Mouse (Mus musculus): Measurements from ENCODE around the gene Jmjd6. TPM values are rescaled to one million over a fixed set of nuclear protein-coding genes. Genes with fewer than 3 reads are reported as not detected.

The Jmjd6 gene
- polyA plus RNA-seq, 1 experiment from 2014 or later, result 67.2 TPM

DNA sequence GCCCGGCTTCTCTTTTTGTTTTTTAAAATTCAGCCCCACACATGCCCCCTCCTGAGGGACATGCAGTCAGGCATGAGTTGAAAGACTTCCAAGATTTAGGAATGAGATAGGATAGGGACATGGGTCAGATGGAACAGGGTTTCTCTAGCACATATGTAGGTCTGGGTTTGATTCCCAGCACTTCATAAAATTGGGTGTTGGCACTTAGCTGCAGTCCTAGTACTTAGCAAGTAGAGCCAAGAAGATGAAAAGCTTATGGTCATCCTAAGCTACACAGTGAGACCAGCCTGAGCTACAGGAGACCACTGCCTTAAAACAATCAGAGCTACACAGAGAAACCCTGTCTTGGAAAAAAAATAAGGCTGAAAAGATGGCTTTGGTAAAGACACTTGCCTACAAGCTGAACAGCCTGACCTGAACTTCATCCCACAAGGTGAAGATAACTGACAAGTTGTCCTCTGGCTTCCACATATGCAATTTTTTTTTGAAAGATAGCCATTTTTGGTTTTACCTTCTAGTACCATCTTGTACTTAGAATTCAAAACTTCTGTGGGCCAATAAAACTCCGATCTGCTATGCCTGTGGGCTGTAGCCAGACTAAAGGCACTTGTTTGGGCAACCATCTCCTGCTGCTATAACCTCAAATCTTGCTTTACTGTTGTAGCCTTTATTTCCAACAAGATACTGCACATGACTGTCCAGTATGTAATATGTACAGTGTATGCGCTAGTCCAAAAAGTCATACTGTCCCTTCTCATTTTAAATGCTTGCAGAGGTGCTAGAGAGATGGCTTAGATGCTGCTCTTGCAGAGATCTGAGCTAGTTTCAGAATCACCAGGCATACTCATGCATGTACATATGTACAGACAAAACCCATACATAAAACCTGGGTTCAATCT is 4.2 kb upstream of the Jmjd6 start:
- Histone ChIP-seq H3K27me3 (replicated peaks; ENCODE audit: control insufficient read depth, insufficient read depth, low read length) (no peaks in the 10 kb centered on the region), H3K4me3 (ENCODE audit: low read length) (no peak overlapping the region), H3K4me2 (ENCODE audit: low read length) (no peak overlapping the region), H3K9me3 (ENCODE audit: control insufficient read depth, low read length) (no peaks in the 10 kb centered on the region), H3K27ac (ENCODE audit: low read depth, low read length) (no peak overlapping the region), H3K9ac (ENCODE audit: low read depth, low read length) (no peak overlapping the region), H3K4me1 (ENCODE audit: control insufficient read depth, insufficient read depth, low read depth, low read length) (peaks cover 20% of the 10 kb centered on the region), H3K36me3 (ENCODE audit: control insufficient read depth, insufficient read depth, low read length) (peaks cover 8% of the 10 kb centered on the region; the same call in 1 of the 2 replicates)
- no peak for ATAC-seq
- 88% methylated on average over 3 of the region's 3 CpGs for WGBS

DNA sequence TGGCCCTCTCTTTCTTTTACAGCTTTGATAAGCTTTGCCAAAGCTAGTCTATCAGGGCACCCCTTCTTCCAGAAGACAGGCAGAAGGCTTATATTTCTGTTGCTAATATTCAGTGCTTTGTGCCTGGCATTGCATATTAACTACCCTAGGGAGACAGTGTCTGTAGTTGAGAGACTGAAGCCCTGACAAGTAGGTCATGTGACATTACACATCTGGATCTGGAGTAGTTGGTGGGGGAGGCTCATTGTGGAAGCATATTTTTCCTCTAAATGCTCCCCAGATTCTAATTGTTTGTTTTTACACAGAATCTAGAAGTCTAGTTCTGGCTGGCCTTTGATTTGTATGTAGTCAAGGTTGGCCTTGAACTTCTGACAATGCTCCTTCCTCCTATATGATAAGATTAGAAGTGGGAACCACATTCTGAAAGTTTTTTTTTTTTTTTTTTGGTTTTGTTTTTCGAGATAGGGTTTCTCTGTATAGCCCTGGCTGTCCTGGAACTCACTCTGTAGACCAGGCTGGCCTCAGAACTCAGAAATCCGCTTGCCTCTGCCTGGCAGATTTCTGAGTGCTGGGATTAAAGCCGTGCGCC is 3.4 kb upstream of the Jmjd6 start:
- Histone ChIP-seq H3K4me1 (ENCODE audit: control insufficient read depth, insufficient read depth, low read depth, low read length) (peaks cover 25% of the 10 kb centered on the region), H3K27me3 (replicated peaks; ENCODE audit: control insufficient read depth, insufficient read depth, low read length) (no peaks in the 10 kb centered on the region), H3K27ac (ENCODE audit: low read depth, low read length) (no peak overlapping the region), H3K36me3 (ENCODE audit: control insufficient read depth, insufficient read depth, low read length) (peaks cover 8% of the 10 kb centered on the region; the same call in 1 of the 2 replicates), H3K9me3 (ENCODE audit: control insufficient read depth, low read length) (no peaks in the 10 kb centered on the region), H3K9ac (ENCODE audit: low read depth, low read length) (no peak overlapping the region), H3K4me2 (ENCODE audit: low read length) (no peak overlapping the region), H3K4me3 (ENCODE audit: low read length) (no peak overlapping the region)
- ATAC-seq, result no peak
- WGBS, result 80% methylated on average over 4 of the region's 4 CpGs

DNA sequence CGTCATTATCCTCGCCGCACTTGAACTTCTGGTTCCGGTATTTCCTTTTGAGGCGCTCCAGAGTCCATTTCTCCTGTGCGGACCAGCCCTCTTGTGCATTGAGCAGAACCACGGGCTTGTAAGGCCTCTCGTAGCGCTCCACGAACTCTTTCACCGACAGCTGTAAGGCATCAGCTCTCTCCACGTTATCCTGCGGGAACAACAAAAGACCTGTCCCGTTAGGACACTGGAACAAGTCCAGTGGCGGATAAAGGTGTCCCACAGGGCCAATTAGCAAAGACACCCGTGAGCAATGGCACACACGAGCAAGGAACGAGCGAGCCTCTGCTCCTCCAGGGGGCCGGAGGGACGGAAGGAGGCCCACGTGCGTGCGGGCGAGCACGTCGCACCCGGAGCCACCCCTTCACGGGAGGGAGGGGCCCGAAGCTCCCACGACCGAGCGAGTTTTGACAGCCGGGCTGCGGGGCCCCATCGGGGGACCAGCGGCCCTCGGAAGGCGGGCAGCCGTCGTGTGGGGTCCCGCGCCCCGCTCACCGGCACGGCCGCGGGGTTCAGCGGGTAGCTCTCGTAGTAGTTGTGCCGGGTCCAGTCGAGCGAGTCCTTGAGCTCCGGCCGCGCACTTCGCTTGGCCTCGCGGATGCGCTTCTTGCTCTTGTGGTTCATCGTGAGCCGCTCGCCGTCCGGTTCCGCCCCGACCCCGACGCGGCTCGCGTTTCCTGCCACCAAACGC is 553 bp downstream of the Jmjd6 start:
- Histone ChIP-seq H3K9me3 (ENCODE audit: control insufficient read depth, low read length) (no peaks in the 10 kb centered on the region), H3K36me3 (ENCODE audit: control insufficient read depth, insufficient read depth, low read length) (peaks cover 19% of the 10 kb centered on the region), H3K27ac (ENCODE audit: low read depth, low read length) (peak overlapping the region; percentile 98), H3K27me3 (replicated peaks; ENCODE audit: control insufficient read depth, insufficient read depth, low read length) (no peaks in the 10 kb centered on the region), H3K9ac (ENCODE audit: low read depth, low read length) (peak overlapping the region; percentile 88), H3K4me3 (ENCODE audit: low read length) (peak overlapping the region; percentile 86), H3K4me2 (ENCODE audit: low read length) (peak overlapping the region; percentile 61), H3K4me1 (ENCODE audit: control insufficient read depth, insufficient read depth, low read depth, low read length) (peaks cover 32% of the 10 kb centered on the region)
- WGBS, result under 1% methylated on average over 61 of the region's 73 CpGs
- ATAC-seq, result peak; percentile 67

DNA sequence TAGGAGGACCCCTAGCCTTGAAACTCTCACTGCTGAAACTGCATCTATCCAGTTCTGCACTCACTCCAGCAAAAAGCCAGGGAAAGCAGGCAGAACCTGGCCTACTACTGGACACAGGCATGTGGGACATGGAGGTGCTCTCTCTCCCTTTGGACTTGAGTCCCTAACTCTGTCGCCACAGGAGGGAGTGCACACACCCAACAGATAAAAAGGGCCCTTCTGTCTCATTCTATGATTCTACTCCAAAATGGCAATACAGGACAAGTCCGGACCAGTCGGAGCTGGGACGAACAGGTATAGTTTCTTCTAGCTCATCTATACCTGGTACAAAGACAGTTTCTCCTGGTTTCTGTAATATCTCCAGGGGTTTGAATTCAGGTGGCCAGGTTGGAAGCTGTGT is 2.5 kb downstream of the Jmjd6 start:
- ATAC-seq, result no peak
- Histone ChIP-seq H3K27ac (ENCODE audit: low read depth, low read length) (no peak overlapping the region), H3K9me3 (ENCODE audit: control insufficient read depth, low read length) (no peaks in the 10 kb centered on the region), H3K4me1 (ENCODE audit: control insufficient read depth, insufficient read depth, low read depth, low read length) (peaks cover 32% of the 10 kb centered on the region), H3K36me3 (ENCODE audit: control insufficient read depth, insufficient read depth, low read length) (peaks cover 33% of the 10 kb centered on the region), H3K9ac (ENCODE audit: low read depth, low read length) (no peak overlapping the region; the same call in 1 of the 2 replicates), H3K4me3 (ENCODE audit: low read length) (no peak overlapping the region), H3K27me3 (replicated peaks; ENCODE audit: control insufficient read depth, insufficient read depth, low read length) (no peaks in the 10 kb centered on the region), H3K4me2 (ENCODE audit: low read length) (peak overlapping the region; percentile 61)
- WGBS, result 87% methylated on average over 4 of the region's 4 CpGs

DNA sequence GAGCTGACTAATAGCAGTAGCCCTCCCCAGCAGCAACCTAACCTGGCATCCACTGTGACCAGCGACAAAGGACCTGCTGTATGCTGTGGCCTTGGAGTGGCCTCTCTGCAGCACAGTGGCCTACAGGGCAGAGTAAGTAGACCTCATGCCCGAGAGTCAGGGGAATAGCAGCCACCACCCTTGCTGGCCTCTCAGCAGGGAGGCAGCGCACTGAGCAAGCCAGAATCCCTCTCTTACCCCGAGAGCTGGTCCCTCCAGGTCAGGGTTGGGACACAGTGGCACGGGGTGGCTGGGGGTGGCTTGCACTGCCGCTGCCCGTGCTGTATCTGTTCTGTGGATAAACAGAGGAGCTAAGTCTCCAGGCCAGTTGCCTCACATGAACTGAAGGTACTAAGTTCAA is 3.6 kb downstream of the Jmjd6 start:
- peak overlapping the region; percentile 23; the same call in 1 of the 2 replicates for H3K9ac ChIP-seq (ENCODE audit: low read depth, low read length)
- peaks cover 37% of the 10 kb centered on the region for H3K36me3 ChIP-seq (ENCODE audit: control insufficient read depth, insufficient read depth, low read length)
- no peak for ATAC-seq
- no peaks in the 10 kb centered on the region for H3K27me3 ChIP-seq (replicated peaks; ENCODE audit: control insufficient read depth, insufficient read depth, low read length)
- no peaks in the 10 kb centered on the region for H3K9me3 ChIP-seq (ENCODE audit: control insufficient read depth, low read length)
- WGBS, result 75% methylated on average over 7 of the region's 7 CpGs
- H3K4me2 ChIP-seq (ENCODE audit: low read length), result no peak overlapping the region; the same call in 1 of the 2 replicates
- H3K27ac ChIP-seq (ENCODE audit: low read depth, low read length), result no peak overlapping the region
- no peak overlapping the region for H3K4me3 ChIP-seq (ENCODE audit: low read length)
- peaks cover 32% of the 10 kb centered on the region for H3K4me1 ChIP-seq (ENCODE audit: control insufficient read depth, insufficient read depth, low read depth, low read length)

DNA sequence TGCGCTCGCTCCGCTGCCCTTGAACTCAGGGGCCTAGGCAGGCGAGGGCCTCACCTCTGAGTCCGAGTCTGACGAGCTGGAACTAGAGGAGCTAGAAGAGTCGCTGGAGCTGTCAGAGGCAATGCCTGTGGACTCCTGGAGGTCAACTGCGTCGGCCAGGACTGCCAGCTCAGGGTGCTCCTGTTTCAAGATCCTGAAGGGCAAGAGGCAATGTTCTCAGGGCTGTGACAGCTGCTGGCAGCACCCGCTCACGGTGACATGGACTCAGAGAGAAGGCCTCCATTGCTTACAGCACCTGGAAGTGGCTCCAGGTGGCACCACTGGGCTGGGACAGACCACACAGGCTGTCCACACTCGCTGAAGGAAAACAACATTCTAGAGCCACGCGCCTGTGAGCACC is 4.3 kb downstream of the Jmjd6 start:
- peaks cover 27% of the 10 kb centered on the region for H3K4me1 ChIP-seq (ENCODE audit: control insufficient read depth, insufficient read depth, low read depth, low read length)
- no peak overlapping the region for H3K4me3 ChIP-seq (ENCODE audit: low read length)
- peaks cover 42% of the 10 kb centered on the region for H3K36me3 ChIP-seq (ENCODE audit: control insufficient read depth, insufficient read depth, low read length)
- no peaks in the 10 kb centered on the region for H3K9me3 ChIP-seq (ENCODE audit: control insufficient read depth, low read length)
- WGBS, result 86% methylated on average over 14 of the region's 14 CpGs
- H3K27me3 ChIP-seq (replicated peaks; ENCODE audit: control insufficient read depth, insufficient read depth, low read length), result no peaks in the 10 kb centered on the region
- no peak overlapping the region for H3K9ac ChIP-seq (ENCODE audit: low read depth, low read length)
- no peak for ATAC-seq
- H3K27ac ChIP-seq (ENCODE audit: low read depth, low read length), result no peak overlapping the region
- H3K4me2 ChIP-seq (ENCODE audit: low read length), result no peak overlapping the region

DNA sequence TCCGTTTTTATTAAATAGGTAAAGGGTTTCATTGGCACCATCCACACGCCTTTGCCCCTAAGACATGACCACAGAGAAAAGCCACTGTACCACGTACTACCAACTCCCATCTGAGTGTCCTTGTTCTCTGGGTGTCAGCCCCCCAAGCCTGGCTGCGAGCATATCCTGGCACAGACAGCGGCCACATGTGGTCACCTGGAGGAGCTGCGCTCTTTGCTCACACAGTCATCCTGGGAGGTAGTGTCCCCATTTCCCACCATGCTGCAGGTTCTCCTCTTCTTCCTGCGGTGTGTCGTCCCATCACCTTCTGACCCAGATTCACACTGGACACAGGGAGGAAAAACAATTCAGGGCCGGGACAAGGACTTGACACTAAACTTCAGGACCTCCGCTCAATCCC is 5.8 kb downstream of the Jmjd6 start:
- H3K9ac ChIP-seq (ENCODE audit: low read depth, low read length), result no peak overlapping the region
- ATAC-seq, result no peak
- H3K27me3 ChIP-seq (replicated peaks; ENCODE audit: control insufficient read depth, insufficient read depth, low read length), result no peaks in the 10 kb centered on the region
- H3K27ac ChIP-seq (ENCODE audit: low read depth, low read length), result no peak overlapping the region
- H3K9me3 ChIP-seq (ENCODE audit: control insufficient read depth, low read length), result no peaks in the 10 kb centered on the region
- H3K4me2 ChIP-seq (ENCODE audit: low read length), result no peak overlapping the region
- peaks cover 27% of the 10 kb centered on the region for H3K4me1 ChIP-seq (ENCODE audit: control insufficient read depth, insufficient read depth, low read depth, low read length)
- H3K36me3 ChIP-seq (ENCODE audit: control insufficient read depth, insufficient read depth, low read length), result peaks cover 49% of the 10 kb centered on the region
- WGBS, result 96% methylated on average over 10 of the region's 10 CpGs
- no peak overlapping the region for H3K4me3 ChIP-seq (ENCODE audit: low read length)

DNA sequence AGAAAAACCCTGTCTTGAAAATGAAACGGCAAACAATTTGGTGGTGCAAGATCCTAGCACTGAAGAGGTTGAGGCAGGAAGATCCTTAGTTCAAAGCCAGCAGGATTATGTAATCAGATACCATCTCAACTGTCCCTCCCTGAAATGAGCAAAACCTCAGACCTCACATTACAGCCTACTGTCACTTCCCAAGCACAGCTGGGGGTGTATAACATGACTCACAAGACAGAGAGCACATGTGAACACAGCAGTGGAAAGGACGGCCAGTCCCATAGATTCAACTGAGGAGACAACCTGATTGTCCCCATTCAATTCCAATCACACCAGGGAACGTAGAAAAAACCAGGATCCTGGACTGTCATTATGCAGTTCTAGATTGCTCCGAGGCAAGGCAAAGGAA is 7.0 kb downstream of the Jmjd6 start:
- WGBS, result 92% methylated on average over 4 of the region's 4 CpGs
- Histone ChIP-seq H3K4me1 (ENCODE audit: control insufficient read depth, insufficient read depth, low read depth, low read length) (peaks cover 18% of the 10 kb centered on the region), H3K27me3 (replicated peaks; ENCODE audit: control insufficient read depth, insufficient read depth, low read length) (no peaks in the 10 kb centered on the region), H3K4me3 (ENCODE audit: low read length) (no peak overlapping the region), H3K27ac (ENCODE audit: low read depth, low read length) (no peak overlapping the region), H3K36me3 (ENCODE audit: control insufficient read depth, insufficient read depth, low read length) (peaks cover 50% of the 10 kb centered on the region), H3K9ac (ENCODE audit: low read depth, low read length) (no peak overlapping the region), H3K9me3 (ENCODE audit: control insufficient read depth, low read length) (no peaks in the 10 kb centered on the region), H3K4me2 (ENCODE audit: low read length) (no peak overlapping the region)
- ATAC-seq, result no peak

DNA sequence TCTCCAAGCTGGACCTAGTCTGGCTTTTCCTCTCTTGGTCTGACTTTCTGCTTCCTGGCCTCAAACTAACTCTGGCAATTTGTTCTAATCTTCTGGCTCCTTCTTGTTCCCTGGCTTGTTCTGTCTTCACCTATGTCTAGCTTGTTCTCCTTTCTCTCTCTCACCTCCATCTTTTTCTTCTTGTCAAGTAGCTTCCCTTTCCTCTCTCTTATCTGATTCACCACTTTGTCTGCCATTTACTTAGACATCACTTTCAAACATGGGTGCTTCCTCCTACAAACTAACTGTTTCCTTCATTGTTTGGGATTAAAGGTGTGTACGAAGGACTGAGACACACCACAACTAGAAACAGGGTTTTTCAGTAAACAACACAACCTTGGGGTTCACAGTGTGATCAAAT is 8.3 kb downstream of the Jmjd6 start:
- WGBS, result 97% methylated on average over 1 of the region's 1 CpGs
- no peak for ATAC-seq
- no peak overlapping the region for H3K4me2 ChIP-seq (ENCODE audit: low read length)
- no peak overlapping the region for H3K9ac ChIP-seq (ENCODE audit: low read depth, low read length)
- H3K4me3 ChIP-seq (ENCODE audit: low read length), result no peak overlapping the region
- peaks cover 45% of the 10 kb centered on the region for H3K36me3 ChIP-seq (ENCODE audit: control insufficient read depth, insufficient read depth, low read length)
- H3K27me3 ChIP-seq (replicated peaks; ENCODE audit: control insufficient read depth, insufficient read depth, low read length), result no peaks in the 10 kb centered on the region
- H3K27ac ChIP-seq (ENCODE audit: low read depth, low read length), result no peak overlapping the region
- H3K9me3 ChIP-seq (ENCODE audit: control insufficient read depth, low read length), result no peaks in the 10 kb centered on the region
- H3K4me1 ChIP-seq (ENCODE audit: control insufficient read depth, insufficient read depth, low read depth, low read length), result peaks cover 5% of the 10 kb centered on the region
